Mouse (Mus musculus): Measurements from ENCODE around the gene Lactb.

DNA sequence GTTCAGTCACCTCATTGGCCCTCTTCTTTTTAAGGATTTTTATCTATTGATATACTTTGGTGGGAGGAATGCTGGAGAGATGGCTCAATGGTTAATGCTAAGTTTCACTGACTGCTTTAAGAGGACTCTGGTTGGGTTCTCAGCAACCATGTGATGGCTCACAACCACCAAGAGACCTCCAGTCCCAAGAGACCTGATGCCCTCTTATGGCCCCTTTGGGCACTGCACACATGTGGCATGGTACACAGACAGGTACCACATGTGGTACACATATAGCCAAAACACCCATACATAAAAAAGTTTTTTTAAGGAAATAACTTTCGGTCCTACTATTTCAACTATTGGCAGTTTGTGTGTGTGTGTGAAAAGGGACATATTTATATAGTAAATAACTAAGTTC, 53.2 kb downstream of the Lactb start:
- no peak for TF ChIP-seq GATA1 (IDR thresholded peaks at IDR 0.05; ENCODE audit: borderline replicate concordance, low read length)
- no peak for TF ChIP-seq FLI1 (IDR thresholded peaks at IDR 0.05; ENCODE audit: low read length)
